Mouse (Mus musculus): ENCODE measurements around the gene Smim14. TPM values are rescaled to one million over a fixed set of nuclear protein-coding genes. Genes with fewer than 3 reads are reported as not detected.

Smim14 gene
- polyA plus RNA-seq, 1 experiment from 2014 or later, result 199 TPM

- Histone ChIP-seq H3K9me3 (replicated peaks; ENCODE audit: control insufficient read depth, low read length) (no peaks in the 10 kb centered on the region), H3K27ac (ENCODE audit: low read depth, low read length) (no peak overlapping the region), H3K9ac (ENCODE audit: low read length) (no peak overlapping the region), H3K27me3 (replicated peaks; ENCODE audit: control insufficient read depth, insufficient read depth, low read length) (no peaks in the 10 kb centered on the region), H3K4me1 (ENCODE audit: control insufficient read depth, insufficient read depth, low read length) (no peaks in the 10 kb centered on the region), H3K4me2 (ENCODE audit: low read length) (no peak overlapping the region), H3K4me3 (ENCODE audit: low read depth, low read length) (no peak overlapping the region), H3K36me3 (ENCODE audit: control insufficient read depth, insufficient read depth, low read length) (no peaks in the 10 kb centered on the region)
- DNase-seq (ENCODE audit: low spot score) (no peak), ATAC-seq (no peak)
- WGBS, result 92% methylated on average over 9 of the region's 9 CpGs
These were observed 35.6 kb downstream of the Smim14 start for GRCm38 (mm10) chr5:65501407-65501806.

GRCm38 (mm10) chr5:65500231-65500630, 36.8 kb downstream of the Smim14 start:
- DNase-seq (ENCODE audit: low spot score), result no peak
- Histone ChIP-seq H3K4me2 (ENCODE audit: low read length) (no peak overlapping the region), H3K9me3 (replicated peaks; ENCODE audit: control insufficient read depth, low read length) (no peaks in the 10 kb centered on the region), H3K4me1 (ENCODE audit: control insufficient read depth, insufficient read depth, low read length) (no peaks in the 10 kb centered on the region), H3K36me3 (ENCODE audit: control insufficient read depth, insufficient read depth, low read length) (no peaks in the 10 kb centered on the region), H3K4me3 (ENCODE audit: low read depth, low read length) (no peak overlapping the region), H3K9ac (ENCODE audit: low read length) (no peak overlapping the region), H3K27me3 (replicated peaks; ENCODE audit: control insufficient read depth, insufficient read depth, low read length) (no peaks in the 10 kb centered on the region), H3K27ac (ENCODE audit: low read depth, low read length) (no peak overlapping the region)
- WGBS, result 91% methylated on average over 7 of the region's 7 CpGs
- no peak for ATAC-seq

DNA sequence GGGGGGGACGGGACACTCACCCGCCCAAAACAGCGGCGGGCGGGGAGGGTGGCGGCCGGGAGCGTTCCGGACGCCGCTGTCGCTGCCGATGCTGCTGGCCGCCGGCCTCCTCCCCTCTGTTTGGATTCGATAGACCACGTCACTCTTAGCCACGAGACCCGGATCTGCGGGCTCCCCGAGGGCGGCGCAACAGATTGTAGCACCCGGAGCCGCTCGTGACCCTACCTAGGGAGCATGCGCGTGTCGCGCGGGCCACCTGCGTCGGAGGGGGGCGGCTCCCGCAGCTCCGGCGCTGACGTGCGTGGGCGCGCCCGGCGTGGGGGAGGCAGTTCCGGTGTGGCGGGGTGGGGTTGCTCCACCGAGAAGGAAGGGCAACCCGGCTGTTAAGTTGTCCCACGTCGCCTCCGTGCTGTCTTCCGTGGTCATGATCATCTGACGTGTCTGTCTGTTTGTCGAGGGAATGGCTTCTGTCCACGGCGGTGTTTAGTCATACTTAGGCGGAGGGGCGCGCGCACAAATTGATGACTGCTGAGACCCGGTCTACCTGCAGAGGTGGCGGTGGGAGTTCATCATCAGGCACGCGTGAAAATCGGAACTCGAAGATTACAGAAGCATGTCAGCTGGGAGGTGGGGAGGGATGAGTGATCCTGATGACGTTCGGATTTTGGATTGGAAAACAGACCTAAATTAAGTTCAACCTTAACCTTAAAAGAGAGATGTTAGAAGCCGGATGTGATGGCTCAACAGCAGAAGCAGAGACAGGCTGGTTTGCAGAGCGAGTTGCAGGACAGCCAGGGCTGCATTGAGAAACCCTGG, 44.1 kb downstream of the Smim14 start, which contains the start of gene Gm43552:
Gene Gm43552 (minus strand): TSS at position 118 of the 816 bp plus-strand sequence.
- Histone ChIP-seq H3K27ac (ENCODE audit: low read depth, low read length) (peak within 1 kb of the TSS; percentile 93), H3K9ac (ENCODE audit: low read length) (peak within 1 kb of the TSS; percentile 94), H3K4me3 (ENCODE audit: low read depth, low read length) (peak within 1 kb of the TSS; percentile 88), H3K36me3 (ENCODE audit: control insufficient read depth, insufficient read depth, low read length) (no peaks in the 10 kb centered on the region), H3K27me3 (replicated peaks; ENCODE audit: control insufficient read depth, insufficient read depth, low read length) (no peaks in the 10 kb centered on the region), H3K4me2 (ENCODE audit: low read length) (peak within 1 kb of the TSS; percentile 80), H3K9me3 (replicated peaks; ENCODE audit: control insufficient read depth, low read length) (no peaks in the 10 kb centered on the region), H3K4me1 (ENCODE audit: control insufficient read depth, insufficient read depth, low read length) (peaks cover 15% of the 10 kb centered on the region)
- DNase-seq (ENCODE audit: low spot score) (peak; percentile 94), ATAC-seq (peak; percentile 97)
- under 1% methylated on average over 65 of the region's 69 CpGs for WGBS

DNA sequence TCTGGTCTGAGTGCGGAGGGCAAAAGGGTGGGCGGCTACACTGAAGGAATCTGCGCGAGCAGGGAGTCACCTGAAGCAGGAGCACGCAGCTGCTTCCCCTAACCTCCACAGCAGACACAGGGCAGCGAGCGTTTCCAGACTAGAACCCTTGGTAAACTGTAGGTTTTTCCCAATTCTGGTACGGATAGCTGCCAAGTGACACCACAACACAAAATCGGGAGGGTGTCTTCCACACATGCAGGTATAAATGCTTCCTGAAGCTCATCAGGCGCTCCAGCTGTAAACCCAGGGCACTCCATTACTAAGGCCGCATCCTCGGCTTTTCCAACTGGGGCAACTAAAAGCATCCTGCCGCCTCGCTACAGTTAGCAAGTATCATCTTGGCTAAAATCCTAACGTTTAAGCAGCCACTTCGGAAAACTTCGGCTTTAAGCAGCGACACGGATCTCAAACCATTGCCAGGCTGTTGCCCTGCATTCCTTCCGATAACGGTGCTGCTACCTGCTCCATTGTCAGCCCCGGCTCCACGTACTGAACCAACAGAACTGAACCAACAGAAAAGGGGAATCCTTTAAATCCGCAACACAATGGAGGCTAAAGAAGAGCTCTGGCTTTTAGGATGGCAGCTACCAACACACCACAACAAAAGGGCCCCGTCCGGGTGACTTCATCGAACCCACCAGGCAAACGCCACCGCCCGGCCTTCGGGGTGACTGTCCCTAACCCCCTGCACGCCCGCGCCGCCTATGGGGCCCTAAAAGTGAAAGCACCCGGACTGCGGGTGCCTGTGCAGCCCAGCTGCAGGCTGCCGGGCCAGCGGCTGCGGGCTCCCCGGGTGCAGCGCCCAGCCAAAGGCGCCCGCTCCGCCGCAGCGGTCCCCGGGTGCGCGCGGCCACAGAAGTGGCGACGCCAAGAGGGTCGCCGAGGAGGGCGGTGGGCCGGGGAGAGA, 44.9 kb downstream of the Smim14 start:
- Histone ChIP-seq H3K4me2 (ENCODE audit: low read length) (peak overlapping the region; percentile 80), H3K9me3 (replicated peaks; ENCODE audit: control insufficient read depth, low read length) (no peaks in the 10 kb centered on the region), H3K27ac (ENCODE audit: low read depth, low read length) (peak overlapping the region; percentile 93), H3K27me3 (replicated peaks; ENCODE audit: control insufficient read depth, insufficient read depth, low read length) (no peaks in the 10 kb centered on the region), H3K36me3 (ENCODE audit: control insufficient read depth, insufficient read depth, low read length) (no peaks in the 10 kb centered on the region), H3K4me3 (ENCODE audit: low read depth, low read length) (peak overlapping the region; percentile 88), H3K9ac (ENCODE audit: low read length) (peak overlapping the region; percentile 94), H3K4me1 (ENCODE audit: control insufficient read depth, insufficient read depth, low read length) (peaks cover 15% of the 10 kb centered on the region)
- 1% methylated on average over 50 of the region's 57 CpGs for WGBS
- DNase-seq (ENCODE audit: low spot score) (peak; percentile 69), ATAC-seq (peak; percentile 86)

- no peak overlapping the region for H3K4me2 ChIP-seq (ENCODE audit: low read length)
- no peak overlapping the region for H3K27ac ChIP-seq (ENCODE audit: low read depth, low read length)
- DNase-seq (ENCODE audit: low spot score), result peak; percentile 7
- no peaks in the 10 kb centered on the region for H3K9me3 ChIP-seq (replicated peaks; ENCODE audit: control insufficient read depth, low read length)
- no peak overlapping the region for H3K9ac ChIP-seq (ENCODE audit: low read length)
- H3K4me1 ChIP-seq (ENCODE audit: control insufficient read depth, insufficient read depth, low read length), result peaks cover 15% of the 10 kb centered on the region
- no peak for ATAC-seq
- no peaks in the 10 kb centered on the region for H3K36me3 ChIP-seq (ENCODE audit: control insufficient read depth, insufficient read depth, low read length)
- H3K4me3 ChIP-seq (ENCODE audit: low read depth, low read length), result no peak overlapping the region
- 69% methylated on average over 4 of the region's 4 CpGs for WGBS
- H3K27me3 ChIP-seq (replicated peaks; ENCODE audit: control insufficient read depth, insufficient read depth, low read length), result no peaks in the 10 kb centered on the region
These were observed 47.2 kb downstream of the Smim14 start for GRCm38 (mm10) chr5:65489830-65490229.

DNA sequence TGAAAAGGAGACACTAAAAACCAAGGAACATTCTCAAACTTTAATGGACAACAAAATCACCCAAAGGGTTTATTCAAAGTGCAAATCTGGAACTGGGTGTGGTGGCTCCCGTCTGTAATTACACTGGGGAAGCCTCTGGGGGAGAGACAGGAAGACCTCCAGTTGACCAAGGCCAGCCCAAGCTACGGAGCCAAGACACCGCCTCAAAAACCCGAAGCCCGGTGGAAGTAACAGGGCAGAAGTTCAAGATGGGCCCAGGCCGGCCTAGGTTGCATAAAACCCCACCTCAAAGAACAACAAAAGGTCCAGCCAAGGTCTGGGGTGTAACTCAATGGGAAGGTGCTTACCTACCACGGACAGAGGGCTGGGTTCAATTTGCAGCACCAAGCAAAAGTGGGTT, 48.3 kb downstream of the Smim14 start:
- ATAC-seq (no peak), DNase-seq (ENCODE audit: low spot score) (no peak)
- WGBS, result 86% methylated on average over 7 of the region's 7 CpGs

DNA sequence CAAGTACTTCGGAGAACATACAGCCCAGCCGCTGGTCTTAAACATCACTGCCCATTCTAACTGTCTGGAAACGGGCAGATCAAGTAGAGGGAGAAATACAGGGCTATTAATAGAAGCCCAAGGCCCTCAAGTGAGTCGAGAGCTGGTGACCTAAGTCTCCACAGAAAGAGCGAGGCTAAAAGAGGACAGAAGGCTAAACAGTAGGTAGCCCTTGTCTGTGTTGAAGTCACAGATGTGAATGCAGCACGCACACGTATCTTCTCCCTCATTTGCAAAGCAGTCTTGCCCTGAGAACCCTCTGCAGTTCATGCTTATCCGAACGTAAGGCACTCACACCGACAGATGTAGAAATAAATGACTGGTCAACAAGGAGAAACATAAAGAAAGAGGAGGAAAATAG, 49.6 kb downstream of the Smim14 start:
- no peak overlapping the region for H3K27ac ChIP-seq (ENCODE audit: low read depth, low read length)
- no peak overlapping the region for H3K4me2 ChIP-seq (ENCODE audit: low read length)
- H3K27me3 ChIP-seq (replicated peaks; ENCODE audit: control insufficient read depth, insufficient read depth, low read length), result no peaks in the 10 kb centered on the region
- no peak overlapping the region for H3K4me3 ChIP-seq (ENCODE audit: low read depth, low read length)
- WGBS, result 88% methylated on average over 10 of the region's 10 CpGs
- no peaks in the 10 kb centered on the region for H3K9me3 ChIP-seq (replicated peaks; ENCODE audit: control insufficient read depth, low read length)
- H3K4me1 ChIP-seq (ENCODE audit: control insufficient read depth, insufficient read depth, low read length), result peaks cover 11% of the 10 kb centered on the region
- no peaks in the 10 kb centered on the region for H3K36me3 ChIP-seq (ENCODE audit: control insufficient read depth, insufficient read depth, low read length)
- ATAC-seq (no peak), DNase-seq (ENCODE audit: low spot score) (no peak)
- H3K9ac ChIP-seq (ENCODE audit: low read length), result no peak overlapping the region

More for the DNA sequence above, 48.3 kb downstream of the Smim14 start:
- H3K9me3 ChIP-seq (replicated peaks; ENCODE audit: control insufficient read depth, low read length), result no peaks in the 10 kb centered on the region
- H3K9ac ChIP-seq (ENCODE audit: low read length), result no peak overlapping the region
- no peaks in the 10 kb centered on the region for H3K27me3 ChIP-seq (replicated peaks; ENCODE audit: control insufficient read depth, insufficient read depth, low read length)
- H3K4me2 ChIP-seq (ENCODE audit: low read length), result no peak overlapping the region
- H3K27ac ChIP-seq (ENCODE audit: low read depth, low read length), result no peak overlapping the region
- no peak overlapping the region for H3K4me3 ChIP-seq (ENCODE audit: low read depth, low read length)
- no peaks in the 10 kb centered on the region for H3K36me3 ChIP-seq (ENCODE audit: control insufficient read depth, insufficient read depth, low read length)
- H3K4me1 ChIP-seq (ENCODE audit: control insufficient read depth, insufficient read depth, low read length), result peaks cover 15% of the 10 kb centered on the region

DNA sequence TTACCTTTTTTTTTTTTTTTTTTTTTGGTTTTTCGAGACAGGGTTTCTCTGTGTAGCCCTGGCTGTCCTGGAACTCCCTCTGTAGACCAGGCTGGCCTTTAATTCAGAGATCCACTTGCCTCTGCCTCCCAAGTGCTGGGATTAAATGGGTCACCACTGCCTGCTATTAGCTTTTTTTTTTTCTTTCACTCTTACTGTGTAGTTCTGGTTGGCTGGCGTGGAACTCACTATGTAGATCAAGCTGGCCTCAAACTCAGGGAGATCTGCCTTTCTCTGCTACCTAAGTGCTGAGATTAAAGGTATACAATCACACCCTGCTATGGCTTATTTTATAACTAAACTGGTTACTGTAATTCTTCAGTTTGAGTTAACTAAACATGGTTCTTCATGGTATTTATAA, 50.5 kb downstream of the Smim14 start:
- 78% methylated on average over 1 of the region's 2 CpGs for WGBS
- H3K36me3 ChIP-seq (ENCODE audit: control insufficient read depth, insufficient read depth, low read length), result no peaks in the 10 kb centered on the region
- DNase-seq (ENCODE audit: low spot score) (no peak), ATAC-seq (no peak)
- H3K4me2 ChIP-seq (ENCODE audit: low read length), result no peak overlapping the region
- no peaks in the 10 kb centered on the region for H3K27me3 ChIP-seq (replicated peaks; ENCODE audit: control insufficient read depth, insufficient read depth, low read length)
- no peak overlapping the region for H3K27ac ChIP-seq (ENCODE audit: low read depth, low read length)
- H3K4me3 ChIP-seq (ENCODE audit: low read depth, low read length), result no peak overlapping the region
- no peak overlapping the region for H3K9ac ChIP-seq (ENCODE audit: low read length)
- peaks cover 9% of the 10 kb centered on the region for H3K4me1 ChIP-seq (ENCODE audit: control insufficient read depth, insufficient read depth, low read length)
- no peaks in the 10 kb centered on the region for H3K9me3 ChIP-seq (replicated peaks; ENCODE audit: control insufficient read depth, low read length)
